Mouse (Mus musculus) cerebellum, adult 9-11 months (tissue): ENCODE data around the gene Prkar2b.
"Not testable (repeated sequence)": the region's sequence is repeated elsewhere in the genome, so short reads cannot be mapped to it uniquely, and the experiment has no call there.

Experiments used
- DNase-seq: peaks from one replicate; pipeline ENCODE4 v3.0.0; 2022

The Prkar2b gene

GRCm38 (mm10) chr12:32059135-32059534, 2.0 kb downstream of the Prkar2b start:
- DNase-seq, result no peak

GRCm38 (mm10) chr12:32057461-32058199, 3.5 kb downstream of the Prkar2b start:
- DNase-seq, result no peak

- no peak for DNase-seq
Measured at GRCm38 (mm10) chr12:32055797-32056196, 5.3 kb downstream of the Prkar2b start.

- no peak for DNase-seq
Measured at GRCm38 (mm10) chr12:32054476-32055166, 6.5 kb downstream of the Prkar2b start.

- no peak for DNase-seq
Measured at GRCm38 (mm10) chr12:32053637-32054366, 7.3 kb downstream of the Prkar2b start.

- DNase-seq, result no peak
Measured at GRCm38 (mm10) chr12:32052882-32053281, 8.2 kb downstream of the Prkar2b start.

- no peak for DNase-seq
Measured at GRCm38 (mm10) chr12:32050165-32050564, 10.9 kb downstream of the Prkar2b start.

GRCm38 (mm10) chr12:32045566-32046330, 15.3 kb downstream of the Prkar2b start:
- no peak for DNase-seq

- no peak for DNase-seq
Measured at GRCm38 (mm10) chr12:32044487-32045134, 16.5 kb downstream of the Prkar2b start.

- no peak for DNase-seq
Measured at GRCm38 (mm10) chr12:32033536-32033935, 27.6 kb downstream of the Prkar2b start.

- DNase-seq, result no peak
Measured at GRCm38 (mm10) chr12:32032917-32033316, 28.2 kb downstream of the Prkar2b start.

- no peak for DNase-seq
Measured at GRCm38 (mm10) chr12:32018376-32018750, 42.7 kb downstream of the Prkar2b start.

- no peak for DNase-seq
Measured at GRCm38 (mm10) chr12:32017636-32018375, 43.3 kb downstream of the Prkar2b start.

- no peak for DNase-seq
Measured at GRCm38 (mm10) chr12:32016472-32016871, 44.6 kb downstream of the Prkar2b start.

GRCm38 (mm10) chr12:32015268-32015769, 45.8 kb downstream of the Prkar2b start:
- DNase-seq, result no peak

GRCm38 (mm10) chr12:32014811-32015210, 46.3 kb downstream of the Prkar2b start:
- no peak for DNase-seq

GRCm38 (mm10) chr12:32012169-32012568, 48.9 kb downstream of the Prkar2b start:
- DNase-seq, result no peak

- DNase-seq, result no peak
Measured at GRCm38 (mm10) chr12:32011128-32011527, 50.0 kb downstream of the Prkar2b start.

- not testable (repeated sequence) for DNase-seq
Measured at GRCm38 (mm10) chr12:32009985-32010369, 51.1 kb downstream of the Prkar2b start.

- no peak for DNase-seq
Measured at GRCm38 (mm10) chr12:32009267-32009984, 51.7 kb downstream of the Prkar2b start.

GRCm38 (mm10) chr12:32008728-32009127, 52.4 kb downstream of the Prkar2b start:
- no peak for DNase-seq
